Mouse (Mus musculus) lung, postnatal 25 days (tissue): ENCODE measurements around the gene Rgn.

ENCODE experiments used
- DNase-seq: peaks from one replicate; pipeline ENCODE4 v3.0.0; 2022; ENCODE audit warnings: low spot score

Gene Rgn

GRCm38 (mm10) chrX:20549532-20549931 is at the start of gene Rgn:
Gene Rgn (plus strand): TSS chrX:20549787.
- DNase-seq: no peak

DNA sequence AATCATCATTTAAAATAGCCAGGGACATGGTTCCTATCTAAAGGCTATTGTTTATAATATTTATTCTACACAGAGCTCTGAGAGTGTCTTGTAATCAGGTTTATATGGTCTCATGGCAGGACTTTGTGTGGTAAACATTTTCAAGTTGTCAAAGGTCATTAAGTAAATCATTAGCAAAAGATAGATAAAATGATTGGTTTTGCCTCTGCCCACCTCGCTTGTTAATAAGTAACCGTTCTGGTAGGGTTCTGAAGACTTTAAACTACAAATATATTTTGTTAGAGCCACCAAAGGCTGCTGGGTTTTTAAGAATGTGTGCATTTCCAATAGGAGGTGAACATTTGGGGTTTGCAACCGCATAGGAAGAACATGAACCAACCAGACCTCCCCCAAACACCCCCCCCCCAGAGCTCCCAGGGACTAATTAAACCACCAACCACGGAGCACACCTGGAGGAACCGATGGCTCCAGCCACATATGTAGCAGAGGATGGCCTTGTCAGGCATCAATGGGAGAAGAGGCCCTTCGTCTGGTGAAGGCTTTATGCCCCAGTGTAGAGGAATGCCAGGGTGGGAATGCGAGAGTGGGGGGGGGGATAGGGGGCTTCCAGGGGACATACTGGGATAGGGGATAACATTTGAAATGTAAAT is 29.2 kb upstream of the Rgn start:
- no peak for DNase-seq

DNA sequence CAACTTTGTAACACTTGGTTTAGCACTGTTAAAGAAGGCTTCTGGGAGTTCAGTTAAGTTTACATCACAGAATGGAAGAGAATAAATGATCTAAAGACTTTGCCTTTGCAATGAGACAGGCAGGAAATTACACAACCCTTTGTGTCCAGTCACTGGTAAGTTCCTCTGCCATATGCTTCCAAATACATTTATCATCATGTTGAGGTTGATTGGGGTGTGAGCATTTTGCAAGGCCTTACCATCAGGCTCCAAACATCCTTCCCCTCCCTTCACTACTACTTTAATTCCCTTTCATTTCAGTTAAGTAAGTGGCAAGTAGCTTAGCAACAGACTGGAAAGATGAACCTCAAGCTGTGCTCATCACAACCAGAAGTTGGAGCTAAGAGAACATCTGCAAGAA is 28.0 kb upstream of the Rgn start:
- no peak for DNase-seq

DNA sequence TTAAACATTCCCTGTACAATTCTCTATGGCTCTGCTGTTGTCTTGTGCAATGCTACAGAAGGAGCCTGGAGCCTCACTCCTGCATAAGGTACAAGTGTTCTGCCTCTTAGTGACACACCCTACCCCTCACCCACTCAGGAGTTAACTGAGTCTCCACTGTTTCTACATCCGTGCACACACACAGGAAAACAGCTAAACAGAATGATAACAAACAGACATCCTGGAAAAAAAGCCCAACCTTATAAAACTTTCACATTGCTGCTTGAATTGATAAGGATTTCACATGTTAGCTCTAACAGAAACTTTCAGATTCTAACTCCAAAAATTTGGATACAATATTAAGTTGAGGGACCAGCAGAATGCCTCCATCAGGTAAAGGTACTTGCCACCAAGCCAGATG is 17.0 kb upstream of the Rgn start:
- no peak for DNase-seq

DNA sequence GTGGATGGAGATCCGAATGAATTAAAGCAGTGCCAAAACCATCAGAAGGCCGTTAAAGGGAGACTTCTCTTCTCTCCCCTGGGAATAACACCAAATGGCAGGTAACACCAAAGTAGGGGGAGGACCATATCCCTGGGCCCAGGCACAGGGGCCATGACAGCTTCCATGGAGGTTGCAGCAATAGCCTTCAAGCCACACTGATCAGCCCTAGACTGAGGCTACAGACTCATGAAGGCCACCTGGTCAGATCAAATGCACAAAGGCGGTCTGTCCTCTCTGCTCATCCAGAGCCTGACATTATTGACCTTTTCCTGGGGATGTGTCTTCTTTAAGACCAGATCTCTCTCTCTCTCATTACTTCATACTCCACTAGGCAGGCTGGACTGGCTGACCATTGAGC is 5.7 kb upstream of the Rgn start:
- DNase-seq: no peak

DNA sequence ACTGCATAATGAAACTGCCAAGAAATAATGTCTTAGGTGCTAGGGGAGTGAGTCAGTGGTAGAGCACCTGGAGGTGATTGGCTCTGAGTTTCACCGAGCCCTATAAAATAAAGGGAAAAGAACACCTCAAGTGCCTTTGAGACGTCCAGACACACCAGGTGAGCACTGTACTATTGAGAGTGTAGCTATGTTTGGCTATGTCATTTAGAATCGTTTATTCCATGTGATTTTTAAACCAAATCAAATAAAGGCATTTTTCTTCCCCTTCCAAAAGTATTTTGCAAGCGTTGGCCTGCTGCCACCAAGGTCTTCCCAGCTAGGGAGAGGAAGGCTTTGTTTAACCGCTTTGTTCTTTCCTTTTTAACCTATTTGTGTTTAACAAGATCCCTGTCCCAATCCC is 2.0 kb upstream of the Rgn start:
- DNase-seq: peak; percentile 50

GRCm38 (mm10) chrX:20548011-20548879 is 1.3 kb upstream of the Rgn start:
- DNase-seq: peak; percentile 29

DNA sequence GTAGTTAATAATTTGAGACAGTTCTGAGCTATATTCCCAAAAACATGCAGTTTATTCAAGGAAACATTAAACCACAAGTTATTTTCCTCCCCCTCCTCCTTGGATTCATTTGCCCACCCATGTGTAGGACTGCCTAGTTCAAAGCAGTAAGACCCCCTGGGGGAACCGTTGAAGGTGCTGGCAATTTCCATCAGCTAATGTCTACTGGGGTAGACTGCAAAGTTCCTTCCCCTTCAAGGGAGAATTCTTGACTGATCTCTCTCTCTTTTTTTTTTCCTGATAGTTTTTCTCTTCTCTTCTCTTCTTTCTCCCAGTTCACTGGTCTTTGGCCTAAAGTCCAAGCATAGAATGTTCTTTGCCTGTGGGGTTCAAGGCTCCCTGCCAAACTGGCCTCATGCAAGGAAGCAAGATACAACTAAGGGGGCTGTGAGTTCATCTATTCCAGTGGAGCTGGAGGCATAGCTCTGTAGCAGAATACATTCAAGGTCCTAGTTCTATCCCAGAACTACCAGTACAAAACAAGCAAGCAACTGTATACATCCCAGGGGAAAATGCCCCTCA is 627 bp upstream of the Rgn start:
- no peak for DNase-seq

DNA sequence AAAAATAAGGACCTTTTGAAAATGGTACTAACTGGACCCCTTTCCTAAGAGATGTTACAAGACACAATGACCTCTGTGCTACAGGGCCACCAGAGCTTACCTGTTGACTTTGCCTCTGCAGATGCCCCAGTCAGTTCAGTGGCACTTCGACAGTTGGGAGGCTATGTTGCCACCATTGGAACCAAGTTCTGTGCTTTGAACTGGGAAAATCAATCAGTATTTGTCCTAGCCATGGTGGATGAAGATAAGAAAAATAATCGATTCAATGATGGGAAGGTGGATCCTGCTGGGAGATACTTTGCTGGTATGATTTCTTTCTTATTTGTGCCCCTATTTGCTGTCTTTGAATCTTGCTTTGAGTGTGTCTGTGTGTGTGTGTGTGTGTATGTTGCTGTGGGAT is 2.6 kb downstream of the Rgn start:
- DNase-seq: no peak

GRCm38 (mm10) chrX:20561846-20562245 is 12.3 kb downstream of the Rgn start:
- DNase-seq: no peak

- DNase-seq: no peak
Measured at GRCm38 (mm10) chrX:20563941-20564340, 14.4 kb downstream of the Rgn start.

DNA sequence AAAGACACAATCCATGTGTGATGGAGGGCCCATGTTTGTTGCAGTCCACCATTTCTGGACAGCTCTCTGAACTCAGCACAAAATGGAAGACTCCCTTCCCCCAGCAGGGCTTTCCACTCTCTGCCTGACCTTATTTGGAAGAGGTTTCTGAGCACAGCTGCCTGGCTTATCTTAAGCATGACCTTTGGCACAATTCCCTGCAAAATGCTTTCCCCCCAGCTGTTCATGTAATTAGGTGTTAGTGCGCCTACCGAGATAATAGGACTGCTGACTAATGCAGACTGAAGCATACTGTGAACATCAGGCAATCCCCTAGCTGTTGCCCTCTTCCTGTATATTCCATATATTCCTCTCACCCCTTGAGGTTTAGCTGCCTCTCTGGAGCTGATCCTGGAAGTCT is 21.4 kb downstream of the Rgn start:
- no peak for DNase-seq

DNA sequence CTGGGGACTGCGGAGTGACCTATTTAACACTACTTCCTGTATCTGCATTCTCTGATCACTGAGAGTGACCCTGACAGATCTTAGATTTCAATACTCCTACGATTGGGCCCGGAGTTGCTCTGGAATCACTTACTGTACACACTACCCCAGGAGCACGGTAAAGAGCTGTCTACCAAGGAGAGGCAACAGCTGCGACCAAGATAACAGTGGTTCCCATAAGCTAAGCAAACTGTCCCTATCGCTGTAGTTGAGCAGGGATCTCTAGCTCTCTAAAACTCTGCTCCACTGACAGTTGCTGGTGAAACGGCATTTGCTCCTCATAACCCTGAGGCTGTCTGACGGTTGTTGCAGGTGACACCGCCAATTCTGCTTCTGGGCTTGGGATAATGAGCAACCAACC is 23.1 kb downstream of the Rgn start:
- DNase-seq: no peak

DNA sequence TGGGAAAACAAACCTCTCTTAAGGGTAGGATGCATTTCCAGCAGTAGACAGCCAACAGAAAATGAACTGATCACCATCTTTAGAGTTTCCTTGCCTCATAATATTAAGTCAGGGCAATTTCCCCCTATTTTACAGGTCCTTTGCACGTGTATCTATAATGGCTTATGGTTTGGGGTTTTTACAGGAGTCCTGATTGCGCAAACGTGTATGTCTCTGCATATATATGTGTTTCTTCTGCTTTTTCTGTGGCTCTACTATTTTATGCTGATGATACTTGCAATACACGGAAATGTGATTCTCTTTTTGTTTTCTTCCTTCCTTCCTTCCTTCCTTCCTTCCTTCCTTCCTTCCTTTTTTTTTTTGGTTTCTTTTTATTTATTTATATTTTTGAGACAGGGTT is 24.3 kb downstream of the Rgn start:
- DNase-seq: no peak

DNA sequence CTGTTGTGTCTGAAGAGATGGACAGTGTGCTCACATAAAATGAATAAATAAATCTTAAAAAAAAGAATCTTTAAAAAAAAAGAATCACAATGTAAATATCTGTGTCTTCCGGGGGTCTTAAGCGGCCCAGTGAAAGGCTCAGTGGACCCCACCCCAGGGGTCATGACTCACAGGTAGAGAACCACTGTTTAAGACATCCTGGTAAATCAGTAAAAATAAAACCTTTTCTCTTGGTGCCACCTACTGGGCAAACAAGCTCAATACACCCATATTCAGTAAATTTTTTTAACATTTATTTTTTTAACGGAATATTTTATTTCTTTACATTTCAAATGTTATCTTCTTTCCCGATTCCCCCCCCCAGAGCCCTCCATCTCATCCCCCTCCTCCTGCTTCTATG is 38.4 kb downstream of the Rgn start:
- no peak for DNase-seq

DNA sequence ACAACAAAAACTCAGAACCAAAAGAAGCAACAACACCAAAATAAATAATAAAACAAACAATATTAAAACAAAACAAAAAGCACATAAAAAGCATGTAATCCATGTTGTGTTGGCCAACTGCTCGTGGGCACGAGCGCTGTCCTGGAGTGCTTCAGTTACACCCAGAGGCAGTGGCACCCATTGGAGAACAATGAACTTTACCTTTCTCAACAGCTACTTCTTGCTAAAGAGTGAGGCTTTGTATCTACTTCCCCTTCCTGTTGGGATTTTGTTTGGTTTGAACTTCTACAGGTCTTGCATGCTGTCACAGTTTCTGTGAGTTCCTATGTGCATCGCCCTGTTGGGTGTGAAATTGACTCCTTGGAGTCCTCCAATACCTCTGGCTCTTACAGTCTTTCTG is 58.9 kb downstream of the Rgn start:
- DNase-seq: no peak
